Mouse (Mus musculus) bone marrow, adult 2 months (tissue): Measurements from ENCODE around the gene Magea10. TPM values are rescaled to one million over a fixed set of nuclear protein-coding genes. Genes with fewer than 3 reads are reported as not detected.

ENCODE experiments used
- H3K27ac ChIP-seq: fragments of 200-500 bp; 2 replicates; pipeline ENCODE4 v1.5.1; 2012; ENCODE audit warnings: low read depth, mild to moderate bottlenecking, control low read depth, inconsistent platforms, low read length; ENCODE audit not compliant: control insufficient read depth, poor library complexity, insufficient read depth
- H3K4me1 ChIP-seq: fragments of 200-500 bp; 2 replicates; pipeline ENCODE4 v1.6.1; 2011; ENCODE audit warnings: low read length; ENCODE audit not compliant: control insufficient read depth, insufficient read depth
- H3K4me3 ChIP-seq: fragments of 200-500 bp; replicated peaks from 2 replicates; pipeline ENCODE3; 2011; ENCODE audit warnings: mild to moderate bottlenecking, low read depth, low read length, control low read depth; ENCODE audit not compliant: control insufficient read depth
- CTCF ChIP-seq: fragments of 200-500 bp; IDR thresholded peaks from 2 replicates; pipeline ENCODE4 v1.5.1; 2011; ENCODE audit warnings: low read length, control low read depth; ENCODE audit not compliant: control insufficient read depth, insufficient read depth
- POLR2A ChIP-seq: fragments of 200-500 bp; IDR thresholded peaks from 2 replicates; pipeline ENCODE4 v1.6.1; 2011; ENCODE audit warnings: low read depth, mild to moderate bottlenecking, control low read depth, low read length, borderline replicate concordance; ENCODE audit not compliant: control insufficient read depth
- WGBS: fragments of 180-500 bp; shearing (Covaris S2); methylation state at CpG from one replicate; pipeline ENCODE4 v1.1.7; 2018; 5-methylcytosine and 5-hydroxymethylcytosine counted together
- polyA plus RNA-seq: library from polyadenylated mRNA; stranded (reverse); fragments of >200 nt; gene quantifications from 2 replicates; pipeline ENCODE4 v1.2.4, GENCODE M21; 2011; ENCODE audit warnings: low replicate concordance; ENCODE audit not compliant: missing spikeins, insufficient read depth, insufficient read length

Gene Magea10
- not detected in 2 replicates for polyA plus RNA-seq

DNA sequence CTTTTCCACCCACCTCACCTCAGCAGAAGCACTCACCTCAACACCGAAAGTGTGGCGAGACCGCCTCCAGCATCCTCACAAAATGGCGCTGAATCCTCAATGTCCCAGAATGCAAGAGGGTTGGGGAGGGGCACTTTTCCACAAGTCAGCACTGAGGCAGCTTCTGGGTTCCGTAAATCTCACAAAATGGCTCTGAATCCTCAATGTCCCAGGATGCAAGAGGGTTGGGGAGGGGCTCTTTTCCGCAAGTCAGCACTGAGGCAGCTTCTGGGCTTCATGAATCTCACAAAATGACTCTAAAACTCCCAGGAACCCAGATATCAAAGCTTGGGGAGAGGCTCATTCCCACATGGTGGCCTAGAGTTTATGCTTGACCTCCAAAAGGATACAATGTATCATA lies at the start of gene Magea10:
Gene Magea10 (minus strand): TSS at position 101 of the 400 bp plus-strand sequence.
- no peaks in the 10 kb centered on the region for H3K4me1 ChIP-seq
- 81% methylated on average over 6 of the region's 6 CpGs for WGBS
- no peak within 1 kb of the TSS for H3K27ac ChIP-seq
- TF ChIP-seq CTCF (no peak), POLR2A (no peak)
- no peak within 1 kb of the TSS for H3K4me3 ChIP-seq

DNA sequence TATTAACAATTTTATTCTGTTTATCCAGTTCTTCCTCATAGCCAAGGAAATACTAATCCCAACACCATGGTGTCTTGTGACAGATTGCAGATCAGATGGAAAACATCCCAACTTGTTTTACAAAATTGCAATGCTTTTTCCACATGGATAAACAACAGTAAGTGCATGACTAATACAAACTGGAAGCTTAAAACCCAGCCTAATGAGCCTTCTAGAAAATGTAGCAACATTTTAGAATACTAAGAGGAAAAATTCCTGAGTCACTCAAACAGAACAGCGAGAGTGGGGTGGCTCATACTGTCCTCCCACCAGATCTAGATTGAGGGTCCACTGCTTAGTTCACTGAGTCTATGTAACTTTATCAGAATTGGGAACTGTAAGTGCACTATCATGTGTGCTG lies 4.7 kb downstream of the Magea10 start:
- TF ChIP-seq POLR2A (no peak), CTCF (no peak)
- Histone ChIP-seq H3K27ac (no peak overlapping the region), H3K4me3 (no peak overlapping the region), H3K4me1 (no peaks in the 10 kb centered on the region)
- 64% methylated on average over 1 of the region's 1 CpGs for WGBS

Other genes with a start within 250 kb of the Magea10 start
- gene Magea4, start 164.8 kb downstream of the Magea10 start, polyA plus RNA-seq = not detected in 2 replicates
- 0.57 TPM in 2 replicates for gene Gabre, start 112.1 kb downstream of the Magea10 start, polyA plus RNA-seq